In genomic region chr19:9991304-9991703, GRCm38 (mm10) we compare ENCODE assay signal across 8 mouse cellular contexts. TPM values are rescaled to one million over a fixed set of nuclear protein-coding genes. Genes with fewer than 3 reads are reported as not detected.
DNase-seq lines count a peak whose midpoint lies in the region; ATAC-seq lines count a peak whose summit lies in the region.
"Had no signal": no experiment of that assay in that cellular context is flagged by ENCODE, and none has a peak within 500 bp of the region (broad histone marks: within the 10 kb centered on the region; RNA-seq: fewer than 3 reads in every experiment).

No protein-coding gene starts in this region.

- no peak overlapping the region for H3K4me2 ChIP-seq in intestine, embryonic 16.5 days (ENCODE audit: low read depth, low read length)
- H3K4me2 ChIP-seq in midbrain, embryonic 12.5 days (replicated peaks): no peak overlapping the region
- H3K4me2 ChIP-seq: limb, embryonic 15.5 days had no signal

- H3K4me1 ChIP-seq in intestine, embryonic 16.5 days (ENCODE audit: control insufficient read depth, insufficient read depth, low read length): peaks cover 12% of the 10 kb centered on the region
- peaks cover 10% of the 10 kb centered on the region; the same call in 1 of the 2 replicates for H3K4me1 ChIP-seq in midbrain, embryonic 12.5 days

- no peak overlapping the region for H3K9ac ChIP-seq in intestine, embryonic 16.5 days (ENCODE audit: low read depth, low read length)
- no peak overlapping the region for H3K9ac ChIP-seq in midbrain, embryonic 12.5 days (replicated peaks)
- H3K9ac ChIP-seq: limb, embryonic 15.5 days had no signal

- intact Hi-C loops in left cerebral cortex, postnatal 25 days (cut with DNase I): loop anchor here (1.0 to 10.0 kb wide), 2 partner anchors 75 to 767 kb away; no protein-coding TSS in a partner anchor

- ATAC-seq in intestine, embryonic 16.5 days: peak; percentile 1; the same call in 1 of the 2 replicates
- ATAC-seq in midbrain, embryonic 12.5 days (ENCODE audit: low FRiP score, low read depth): peak; percentile 34

- H3K9me3 ChIP-seq in intestine, embryonic 16.5 days (ENCODE audit: control insufficient read depth, low read length): no peaks in the 10 kb centered on the region
- H3K9me3 ChIP-seq in midbrain, embryonic 12.5 days: no peaks in the 10 kb centered on the region
- H3K9me3 ChIP-seq: limb, embryonic 15.5 days had no signal

- H3K4me3 ChIP-seq in intestine, embryonic 16.5 days (ENCODE audit: low read length): no peak overlapping the region
- no peak overlapping the region for H3K4me3 ChIP-seq in midbrain, embryonic 12.5 days
- H3K4me3 ChIP-seq: limb, embryonic 15.5 days had no signal

- H3K27me3 ChIP-seq in intestine, embryonic 16.5 days (replicated peaks; ENCODE audit: control insufficient read depth, insufficient read depth, low read length): no peaks in the 10 kb centered on the region
- H3K27me3 ChIP-seq in midbrain, embryonic 12.5 days: peaks cover 6% of the 10 kb centered on the region; the same call in 1 of the 2 replicates
- H3K27me3 ChIP-seq: limb, embryonic 15.5 days had no signal

- no peak overlapping the region for H3K27ac ChIP-seq in intestine, embryonic 16.5 days (ENCODE audit: low read length)
- no peak overlapping the region for H3K27ac ChIP-seq in midbrain, embryonic 12.5 days (replicated peaks)
- H3K27ac ChIP-seq: limb, embryonic 15.5 days had no signal

- no peaks in the 10 kb centered on the region for H3K36me3 ChIP-seq in intestine, embryonic 16.5 days (ENCODE audit: control insufficient read depth, insufficient read depth, low read length)
- H3K36me3 ChIP-seq in midbrain, embryonic 12.5 days: no peaks in the 10 kb centered on the region

- DNase-seq in R1 (ENCODE audit: low read depth, low spot score): peak; percentile 84
- DNase-seq in cerebellum, adult 11-12 months: peak; percentile 47
- peak; percentile 65 to 72 for DNase-seq in frontal cortex, postnatal 25 days (ENCODE audit: low spot score in 2 of 2)
- peak; percentile 72 to 81 for DNase-seq in left cerebral cortex, postnatal 25 days (ENCODE audit: low spot score in 2 of 2)
- DNase-seq in spleen, adult 18-20 months: peak; percentile 69 to 81

- 25% methylated on average over 5 of the region's 5 CpGs for WGBS in intestine, embryonic 16.5 days
- 19% methylated on average over 5 of the region's 5 CpGs for WGBS in midbrain, embryonic 12.5 days

RNA-seq across cellular contexts. Expression of gene Best1, which starts 10.1 kb away (rescaled TPM):
- 0.42 and 0.72 TPM in 2 replicates for polyA plus RNA-seq in intestine, embryonic 16.5 days (2015; fragmentation: Nextera tagmentation; extraction: Ambion mirVana)
- total RNA-seq in left cerebral cortex, postnatal 25 days (2021): under 1 TPM; 0.78 to 0.83 TPM
- 1.1 TPM in 2 replicates for polyA plus RNA-seq in midbrain, embryonic 12.5 days (2016; fragmentation: Nextera tagmentation; extraction: Ambion mirVana)

RNA-seq across cellular contexts. Expression of gene Rab3il1, which starts 10.2 kb away (rescaled TPM):
- 45.7 and 48.8 TPM in 2 replicates for polyA plus RNA-seq in intestine, embryonic 16.5 days (2015; fragmentation: Nextera tagmentation; extraction: Ambion mirVana)
- 1 to 10 TPM; 9.4 to 9.5 TPM for total RNA-seq in left cerebral cortex, postnatal 25 days (2021)
- 28.2 and 34.2 TPM in 2 replicates for polyA plus RNA-seq in midbrain, embryonic 12.5 days (2016; fragmentation: Nextera tagmentation; extraction: Ambion mirVana)

RNA-seq across cellular contexts. Expression of gene Fth1, which starts 10.9 kb away (rescaled TPM):
- polyA plus RNA-seq in intestine, embryonic 16.5 days (2015; fragmentation: Nextera tagmentation; extraction: Ambion mirVana): 2,278 and 2,351 TPM in 2 replicates
- 1,000 to 10,000 TPM; 2,053 to 2,068 TPM for total RNA-seq in left cerebral cortex, postnatal 25 days (2021)
- polyA plus RNA-seq in midbrain, embryonic 12.5 days (2016; fragmentation: Nextera tagmentation; extraction: Ambion mirVana): 1,351 and 1,421 TPM in 2 replicates

RNA-seq across cellular contexts. Expression of gene Fads3, which starts 50.1 kb away (rescaled TPM):
- polyA plus RNA-seq in intestine, embryonic 16.5 days (2015; fragmentation: Nextera tagmentation; extraction: Ambion mirVana): 12.4 and 13.0 TPM in 2 replicates
- total RNA-seq in left cerebral cortex, postnatal 25 days (2021): 10 to 100 TPM; 31.1 to 31.5 TPM
- polyA plus RNA-seq in midbrain, embryonic 12.5 days (2016; fragmentation: Nextera tagmentation; extraction: Ambion mirVana): 9.6 and 10.7 TPM in 2 replicates
